Comparison of ENCODE assay signal across 23 mouse cellular contexts in genomic region chr5:131279286-131279685, GRCm38 (mm10). TPM values are rescaled to one million over a fixed set of nuclear protein-coding genes. Genes with fewer than 3 reads are reported as not detected.
DNase-seq lines count a peak whose midpoint lies in the region; ATAC-seq lines count a peak whose summit lies in the region.
"Had no signal": no experiment of that assay in that cellular context is flagged by ENCODE, and none has a peak within 500 bp of the region (broad histone marks: within the 10 kb centered on the region; RNA-seq: fewer than 3 reads in every experiment).

No protein-coding gene starts in this region.

- ATAC-seq in neural tube, embryonic 15.5 days (ENCODE audit: low FRiP score), result no peak
- ATAC-seq: CD4-positive, CD25-positive, alpha-beta regulatory T cell, adult 4 months; forebrain, embryonic 15.5 days; hindbrain, embryonic 16.5 days; inflammation-experienced regulatory T-cells, adult 6 months; intestine, postnatal 0 days had no signal

- no peaks in the 10 kb centered on the region for H3K27me3 ChIP-seq in neural tube, embryonic 15.5 days (replicated peaks)
- H3K27me3 ChIP-seq: embryonic facial prominence, embryonic 15.5 days; forebrain, embryonic 15.5 days; heart, embryonic 13.5 days had no signal

- peaks cover 10% of the 10 kb centered on the region; the same call in 1 of the 2 replicates for H3K4me1 ChIP-seq in neural tube, embryonic 15.5 days
- H3K4me1 ChIP-seq: forebrain, embryonic 10.5 days; heart, embryonic 13.5 days had no signal

- H3K4me3 ChIP-seq in neural tube, embryonic 15.5 days (replicated peaks), result no peak overlapping the region
- H3K4me3 ChIP-seq: embryonic facial prominence, embryonic 15.5 days; erythroblast, embryonic 14.5 days; forebrain, embryonic 10.5 days; forebrain, embryonic 15.5 days; heart, embryonic 13.5 days had no signal

- no peak overlapping the region for H3K4me2 ChIP-seq in neural tube, embryonic 15.5 days
- H3K4me2 ChIP-seq: embryonic facial prominence, embryonic 15.5 days; forebrain, embryonic 15.5 days; heart, embryonic 13.5 days had no signal

- peak overlapping the region; percentile 30 for H3K27ac ChIP-seq in neural tube, embryonic 15.5 days (replicated peaks)
- H3K27ac ChIP-seq: embryonic facial prominence, embryonic 15.5 days; forebrain, embryonic 10.5 days; heart, embryonic 13.5 days had no signal

- no peak overlapping the region for H3K9ac ChIP-seq in neural tube, embryonic 15.5 days (replicated peaks)
- H3K9ac ChIP-seq: embryonic facial prominence, embryonic 15.5 days; forebrain, embryonic 15.5 days; heart, embryonic 13.5 days had no signal

- H3K36me3 ChIP-seq in neural tube, embryonic 15.5 days, result no peaks in the 10 kb centered on the region
- H3K36me3 ChIP-seq: embryonic facial prominence, embryonic 15.5 days; forebrain, embryonic 10.5 days; forebrain, embryonic 15.5 days; G1E; heart, embryonic 13.5 days had no signal

- WGBS in neural tube, embryonic 15.5 days, result 80% methylated on average over 10 of the region's 10 CpGs

- no peaks in the 10 kb centered on the region for H3K9me3 ChIP-seq in neural tube, embryonic 15.5 days (replicated peaks)
- H3K9me3 ChIP-seq: embryonic facial prominence, embryonic 15.5 days; forebrain, embryonic 10.5 days; forebrain, embryonic 15.5 days had no signal

- DNase-seq in cerebellum, adult 11 months, result peak; percentile 19
- no peak for DNase-seq in cerebellum, postnatal 4 days (ENCODE audit: low spot score in 2 of 2)
- no peak for DNase-seq in neural tube, embryonic 10.5 days (ENCODE audit: extremely low spot score, low spot score)
- peak; percentile 59 to 73 for DNase-seq in cerebellum, postnatal 14 days
- no peak for DNase-seq in yolk sac, embryonic 10.5 days (ENCODE audit: low spot score)
- DNase-seq in lung, postnatal 14 days, result no peak
- DNase-seq: adrenal gland, adult 8-10 months; adrenal gland, postnatal 36 days; B cell, adult 2 months; embryo, embryonic 11 days; gastrocnemius, postnatal 14 days; heart, postnatal 36 days had no signal

RNA-seq across cellular contexts. Expression of gene Galnt17, which starts 29.0 kb away (rescaled TPM):
- 9.0 and 10.5 TPM in 2 replicates for polyA plus RNA-seq in neural tube, embryonic 15.5 days (2015; fragmentation: Nextera tagmentation; extraction: Ambion mirVana)
- polyA plus RNA-seq: CD4-positive, CD25-positive, alpha-beta regulatory T cell, adult 4 months; erythroblast, embryonic 14.5 days; G1E; inflammation-experienced regulatory T-cells, adult 6 months had no signal

Comparison
In these comparisons a context has a peak if more than half of its experiments do, and no peak if none do; other contexts are left out.
1. DNase-seq: peak in cerebellum, adult 11 months (single experiment) and cerebellum, postnatal 14 days (2 of 2); none in cerebellum, postnatal 4 days (0 of 2), neural tube, embryonic 10.5 days (single experiment), yolk sac, embryonic 10.5 days (single experiment) and lung, postnatal 14 days (single experiment).